Mouse (Mus musculus) T-helper 2 cell (primary cell): ENCODE measurements around the gene Zfp273.
"Not testable (repeated sequence)": the region's sequence is repeated elsewhere in the genome, so short reads cannot be mapped to it uniquely, and the experiment has no call there.

Experiments
- in situ Hi-C: fragments of 300-600 bp; cut with MboI, MseI; formaldehyde crosslinking; loops from one replicate; pipeline ENCODE4 v1.15.1; 2025; ENCODE audit warnings: high pct_unique_total_duplicates

Zfp273 gene

GRCm38 (mm10) chr13:67813710-67814660 is at the start of gene Zfp273:
Gene Zfp273 (plus strand): TSS chr13:67813740.
- in situ Hi-C loops = loop anchor here (5.0 kb wide), 1 partner anchor 182 kb away; no protein-coding TSS in a partner anchor

- in situ Hi-C loops = no loop called here
These were observed 34.0 kb upstream of the Zfp273 start, which contains the start of gene Zfp493 for GRCm38 (mm10) chr13:67779265-67780221. Gene Zfp493 (plus strand): TSS chr13:67779693.

- in situ Hi-C loops = no loop called here
These were observed 21.6 kb upstream of the Zfp273 start for GRCm38 (mm10) chr13:67791921-67792455.

GRCm38 (mm10) chr13:67798618-67799017 is 14.9 kb upstream of the Zfp273 start:
- in situ Hi-C loops = no loop called here

DNA sequence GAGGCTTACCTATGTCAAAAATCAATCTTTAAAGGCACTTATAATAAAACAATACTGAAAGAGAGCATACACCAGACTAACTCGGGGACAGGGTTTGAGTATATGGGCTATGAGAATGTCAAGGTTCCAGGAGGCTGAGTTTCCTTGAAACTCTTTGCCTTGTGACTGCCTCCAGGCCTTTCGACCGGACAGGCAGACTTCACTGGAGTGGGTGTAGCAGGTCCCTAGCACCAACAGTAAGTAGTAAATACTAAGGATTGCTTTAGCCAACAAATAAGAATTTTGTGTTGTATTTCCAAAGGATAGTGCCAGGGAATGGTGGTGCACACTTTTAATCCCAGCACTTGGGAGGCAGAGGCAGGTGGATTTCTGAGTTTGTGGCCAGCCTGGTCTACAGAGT is 14.4 kb upstream of the Zfp273 start:
- in situ Hi-C loops = not testable (repeated sequence)

DNA sequence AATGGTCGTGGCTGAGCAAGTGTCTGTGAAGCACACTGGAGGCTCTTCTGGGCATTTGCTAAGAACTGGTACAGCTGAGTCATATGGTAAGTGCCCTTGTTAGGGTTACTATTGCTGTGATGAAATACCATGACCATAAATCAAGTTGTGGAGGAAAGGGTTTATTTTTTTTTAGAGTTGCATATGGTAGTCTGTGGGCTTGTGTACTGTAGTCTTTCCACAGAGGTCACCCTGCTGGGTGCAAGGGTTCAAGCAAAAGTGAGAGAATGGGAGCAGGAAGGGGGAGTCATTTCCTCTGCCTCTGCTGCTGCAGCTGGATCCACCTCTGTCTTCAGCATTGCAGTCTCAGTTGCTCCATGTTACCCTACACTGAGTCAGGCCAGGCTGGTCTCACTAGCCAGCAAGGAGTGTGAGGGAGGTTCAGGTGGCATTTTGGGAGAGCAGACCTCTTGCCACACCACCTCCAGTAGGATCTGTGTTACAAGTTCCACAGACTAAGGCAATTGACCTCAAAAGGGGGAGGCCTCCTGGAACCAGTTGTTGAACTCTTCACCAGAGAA is 1.8 kb upstream of the Zfp273 start:
- in situ Hi-C loops = loop anchor here (5.0 kb wide), 1 partner anchor 179 kb away; no protein-coding TSS in a partner anchor

- in situ Hi-C loops = loop anchor here (5.0 kb wide), 1 partner anchor 181 kb away; no protein-coding TSS in a partner anchor
These were observed 405 bp upstream of the Zfp273 start for GRCm38 (mm10) chr13:67812961-67813709.

- in situ Hi-C loops = no loop called here
These were observed 5.1 kb downstream of the Zfp273 start for GRCm38 (mm10) chr13:67818636-67819035.

DNA sequence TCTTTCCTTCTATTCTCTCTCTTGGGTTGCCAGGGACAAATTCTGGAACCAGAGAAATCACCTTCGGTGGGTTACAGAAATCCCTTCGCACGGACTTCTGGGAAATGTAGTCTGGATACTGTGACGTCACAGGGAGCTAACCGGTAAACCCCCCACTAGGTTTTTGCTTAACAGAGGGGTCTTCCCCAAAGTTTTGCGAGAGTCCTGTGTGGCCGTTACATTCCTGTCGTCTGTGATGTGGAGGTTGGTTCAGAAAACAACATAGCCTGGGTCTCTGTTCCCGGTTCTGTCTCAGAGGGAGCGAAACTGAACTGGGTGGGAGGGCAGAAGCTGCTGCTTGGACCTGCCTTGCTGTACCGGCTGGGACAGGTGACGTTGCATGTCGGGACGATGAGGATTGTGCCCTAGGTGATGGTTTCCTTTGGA is 17.4 kb downstream of the Zfp273 start, which contains the start of gene Gm10037:
Gene Gm10037 (plus strand): TSS at position 196 of the 426 bp plus-strand sequence.
- in situ Hi-C loops = no loop called here

GRCm38 (mm10) chr13:67833137-67833536 is 19.6 kb downstream of the Zfp273 start:
- in situ Hi-C loops = not testable (repeated sequence)

DNA sequence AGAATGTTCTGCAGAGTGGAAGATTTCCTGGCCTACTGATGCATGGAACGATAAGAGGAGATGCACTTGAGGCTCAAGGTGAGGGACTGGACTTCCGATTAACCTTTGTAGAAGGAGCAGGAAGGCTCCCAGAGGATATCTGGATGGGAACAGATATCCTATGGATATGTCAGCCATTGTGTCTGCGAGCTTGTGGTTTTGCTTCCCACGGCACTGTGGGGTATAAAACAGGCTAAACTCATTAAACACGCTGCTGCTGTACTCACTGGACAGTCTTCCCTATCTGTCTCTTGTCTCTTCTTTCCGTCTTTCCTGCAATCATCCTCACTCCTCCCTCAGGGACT is 30.2 kb downstream of the Zfp273 start:
- in situ Hi-C loops = no loop called here

DNA sequence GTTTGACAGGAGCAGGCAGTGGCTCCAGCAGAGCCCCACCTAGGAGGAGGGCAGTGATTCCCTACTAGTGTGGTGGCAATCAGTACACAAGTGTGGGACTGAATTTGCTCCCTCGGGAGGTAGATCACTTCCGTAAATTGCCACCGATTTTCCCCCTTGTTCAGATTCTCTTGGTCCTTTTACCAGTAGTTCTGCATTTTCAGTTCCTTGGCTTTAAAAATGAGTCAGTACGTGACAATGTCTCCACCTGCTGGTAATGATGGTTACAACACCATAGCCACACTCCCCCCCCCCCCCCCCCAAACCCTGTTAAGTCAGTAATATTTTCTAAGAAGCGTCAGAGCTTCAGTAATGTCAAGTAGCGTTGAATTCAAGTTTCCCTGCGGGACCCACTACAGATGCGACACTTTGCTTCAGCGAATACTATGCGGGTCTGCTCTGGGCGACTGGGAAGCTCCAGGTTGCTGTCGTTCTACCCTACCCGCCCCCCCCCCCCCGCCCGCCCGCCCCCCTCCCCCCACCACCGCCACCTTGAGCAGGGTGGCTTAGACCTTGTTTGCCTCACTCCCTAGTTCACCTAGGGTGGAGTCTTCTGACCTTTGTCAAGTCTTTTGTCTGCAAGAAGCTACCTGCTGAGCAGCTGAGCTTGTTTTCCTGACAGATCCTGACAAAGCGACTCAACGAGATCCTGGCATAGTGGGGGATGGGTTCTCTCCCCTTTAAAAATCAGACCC is 30.7 kb downstream of the Zfp273 start:
- in situ Hi-C loops = no loop called here

DNA sequence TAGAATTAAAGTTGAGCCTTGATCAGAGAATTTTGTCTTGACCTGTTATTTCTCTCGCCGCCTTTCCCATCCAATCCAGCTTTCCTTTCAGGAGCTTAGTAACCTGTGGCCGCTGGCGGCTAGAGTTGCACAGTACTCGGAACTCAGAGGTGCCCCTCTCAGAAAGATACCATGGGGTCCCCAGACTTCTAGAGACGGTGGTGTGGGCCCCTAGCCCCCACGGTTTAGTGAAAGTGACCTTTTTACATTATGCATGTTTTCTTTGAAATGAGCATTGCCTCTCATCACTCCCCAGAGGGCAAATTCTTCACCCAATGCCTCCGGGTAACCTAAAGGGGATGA is 31.3 kb downstream of the Zfp273 start:
- in situ Hi-C loops = no loop called here

DNA sequence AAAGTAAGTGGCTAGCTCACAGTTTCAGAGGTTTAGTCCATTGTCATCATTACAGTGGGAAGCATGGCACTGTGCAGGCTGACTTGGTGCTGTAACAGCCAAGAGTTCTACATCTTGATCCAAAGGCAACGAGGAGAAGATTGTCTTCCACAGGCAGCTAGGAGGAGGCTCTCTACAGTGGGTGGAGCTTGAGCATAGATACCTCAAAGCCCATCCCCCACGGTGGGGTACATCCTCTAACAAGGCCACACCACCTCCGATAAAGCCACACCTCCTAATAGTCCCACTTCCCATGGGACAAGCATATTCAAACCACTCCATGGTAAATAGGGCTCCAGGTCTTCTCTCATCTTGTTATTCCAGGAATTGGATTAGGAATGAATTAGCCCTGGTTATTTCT is 36.8 kb downstream of the Zfp273 start:
- in situ Hi-C loops = loop anchor here (25.0 kb wide), 1 partner anchor 712 kb away; no protein-coding TSS in a partner anchor

DNA sequence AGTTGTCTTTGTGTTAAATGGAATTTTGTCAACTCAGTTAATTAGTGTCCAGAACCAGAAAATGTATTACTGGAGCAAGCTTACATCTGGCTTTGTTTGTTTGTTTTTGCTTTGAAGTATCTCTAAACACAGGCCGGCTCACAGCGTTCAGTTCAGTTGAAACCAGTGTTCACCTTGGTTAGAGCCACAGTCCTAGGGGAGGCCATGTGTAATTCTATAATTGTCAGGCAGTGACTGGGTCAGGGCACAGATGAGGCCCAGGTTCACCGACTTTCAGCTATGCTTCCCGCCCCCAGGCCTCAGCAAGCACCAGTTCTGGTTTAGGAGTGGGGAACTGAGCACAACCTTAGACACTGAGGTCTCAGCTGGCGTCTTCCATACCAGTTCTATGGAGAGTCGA is 39.6 kb downstream of the Zfp273 start:
- in situ Hi-C loops = loop anchor here (25.0 kb wide), 1 partner anchor 709 kb away; no protein-coding TSS in a partner anchor

DNA sequence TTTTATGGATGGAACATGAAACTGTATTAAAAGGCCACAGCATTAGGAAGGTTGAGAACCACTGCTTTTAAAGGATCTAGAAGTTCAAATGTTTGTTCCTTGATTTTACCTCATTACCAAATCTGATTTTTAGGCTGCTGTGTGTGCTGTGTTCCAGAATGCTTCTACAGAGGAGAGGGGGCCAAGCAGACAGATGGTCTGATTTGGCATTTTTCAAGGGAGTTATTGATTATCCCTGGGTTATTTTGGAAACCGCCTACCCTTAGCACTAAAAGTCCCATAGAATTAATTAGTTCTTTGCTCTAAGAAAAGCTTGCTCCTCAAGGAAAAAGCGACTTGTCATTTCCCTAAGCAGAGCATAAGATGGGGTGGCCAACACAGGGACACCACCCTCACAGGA is 40.4 kb downstream of the Zfp273 start:
- in situ Hi-C loops = loop anchor here (25.0 kb wide), 1 partner anchor 708 kb away; no protein-coding TSS in a partner anchor

DNA sequence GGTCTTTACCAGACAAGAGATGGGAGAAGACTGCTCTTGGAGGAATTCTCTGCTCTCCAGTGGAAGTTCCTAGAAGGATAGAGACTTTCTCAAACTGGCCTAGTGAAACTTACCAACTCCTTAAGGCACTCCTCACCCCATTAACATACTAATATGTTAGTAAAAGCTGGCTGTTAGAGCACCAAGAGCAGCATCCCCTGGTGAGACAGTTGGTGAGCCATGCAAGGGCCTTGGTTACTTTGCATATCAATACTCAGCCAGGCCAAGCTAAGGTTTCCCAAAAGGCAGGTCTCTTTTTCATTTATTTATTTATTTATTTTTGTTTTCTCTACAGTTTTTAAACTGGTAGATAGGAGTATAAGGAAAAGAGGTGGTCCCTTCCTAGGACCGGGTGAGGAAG is 43.8 kb downstream of the Zfp273 start:
- in situ Hi-C loops = loop anchor here (25.0 kb wide), 1 partner anchor 705 kb away; no protein-coding TSS in a partner anchor

DNA sequence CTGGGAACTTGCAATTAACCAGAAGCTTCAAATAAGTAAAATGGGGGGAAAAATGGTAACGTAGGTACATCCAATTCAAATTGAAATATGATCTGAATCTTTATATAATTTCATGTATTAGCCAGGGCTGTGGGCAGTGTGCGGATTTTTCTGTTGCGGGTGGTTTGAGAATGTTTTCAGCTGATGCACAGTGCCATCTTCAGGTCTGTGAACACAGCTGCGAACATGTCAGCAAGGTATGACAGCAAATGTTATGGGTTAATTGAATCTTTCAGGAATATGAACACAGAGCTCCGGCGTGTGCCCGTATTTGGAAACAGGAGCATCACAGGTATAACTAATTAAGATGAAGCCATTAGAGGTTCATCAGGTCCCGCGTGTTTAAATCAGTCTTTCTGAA is 49.0 kb downstream of the Zfp273 start:
- in situ Hi-C loops = loop anchor here (25.0 kb wide), 1 partner anchor 700 kb away; no protein-coding TSS in a partner anchor

- in situ Hi-C loops = loop anchor here (25.0 kb wide), 1 partner anchor 699 kb away; no protein-coding TSS in a partner anchor
These were observed 49.5 kb downstream of the Zfp273 start, which contains the start of gene BC048507 for GRCm38 (mm10) chr13:67863026-67863425. Gene BC048507 (plus strand): TSS chr13:67863326.
